Mouse (Mus musculus) myocyte (in vitro differentiated cells): ENCODE results near the gene Atn1. TPM values are rescaled to one million over a fixed set of nuclear protein-coding genes. Genes with fewer than 3 reads are reported as not detected.
A peak's percentile ranks its signal among the peaks of the same experiment; 100 is the strongest.

Experiments used
- H3K27me3 ChIP-seq: one replicate; pipeline ENCODE4 v1.6.1; 2011; ENCODE audit not compliant: control insufficient read depth, insufficient read depth, insufficient read length
- H3K36me3 ChIP-seq: one replicate; pipeline ENCODE4 v1.6.1; 2011; ENCODE audit not compliant: control insufficient read depth, insufficient read depth
- H3K4me2 ChIP-seq: one replicate; pipeline ENCODE4 v1.6.1; 2011; ENCODE audit warnings: low read depth, control low read depth
- H3K4me3 ChIP-seq: one replicate; pipeline ENCODE4 v1.5.1; 2011; ENCODE audit warnings: mild to moderate bottlenecking, control low read depth, moderate library complexity
- H3K79me2 ChIP-seq: one replicate; pipeline ENCODE4 v1.6.1; 2011; ENCODE audit not compliant: control insufficient read depth, insufficient read depth
- H3ac ChIP-seq: one replicate; pipeline ENCODE4 v1.6.1; 2011; ENCODE audit not compliant: control insufficient read depth, insufficient read length
- CEBPB ChIP-seq: IDR thresholded peaks from 2 replicates; pipeline ENCODE4 v1.6.1; 2011; ENCODE audit warnings: mild to moderate bottlenecking, moderate library complexity; ENCODE audit not compliant: poor library complexity, insufficient read depth, severe bottlenecking
- MAX ChIP-seq: IDR thresholded peaks from one replicate; pipeline ENCODE4 v1.6.1; 2011; ENCODE audit warnings: low read depth, mild to moderate bottlenecking, control low read depth
- MYOD1 ChIP-seq, 3 experiments: IDR thresholded peaks; one replicate each; pipeline ENCODE4 v1.6.1; 2011; ENCODE audit warnings: control low read depth in 2 of 3, low read depth in 2 of 3, mild to moderate bottlenecking in 2 of 3, moderate library complexity in 1 of 3; ENCODE audit not compliant: insufficient read length in 2 of 3, control insufficient read depth in 1 of 3
- MYOG ChIP-seq, 3 experiments: IDR thresholded peaks; one replicate each; pipeline ENCODE4 v1.6.1; 2011; ENCODE audit warnings: control low read depth in 2 of 3, low read depth in 2 of 3, mild to moderate bottlenecking in 2 of 3; ENCODE audit not compliant: insufficient read length in 2 of 3, control insufficient read depth in 1 of 3, insufficient read depth in 1 of 3
- POLR2A ChIP-seq: IDR thresholded peaks from one replicate; pipeline ENCODE4 v1.6.1; 2011; ENCODE audit warnings: low read depth, mild to moderate bottlenecking, control low read depth, moderate library complexity; ENCODE audit not compliant: insufficient read length
- POLR2AphosphoS2 ChIP-seq: IDR thresholded peaks from one replicate; pipeline ENCODE4 v1.6.1; 2011; ENCODE audit warnings: low read depth, control low read depth; ENCODE audit not compliant: insufficient read length
- REST ChIP-seq: IDR thresholded peaks from one replicate; pipeline ENCODE4 v1.6.1; 2011; ENCODE audit warnings: mild to moderate bottlenecking, control low read depth, moderate library complexity; ENCODE audit not compliant: insufficient read depth, insufficient read length
- SRF ChIP-seq: IDR thresholded peaks from one replicate; pipeline ENCODE4 v1.6.1; 2011; ENCODE audit warnings: low read depth; ENCODE audit not compliant: control insufficient read depth, insufficient read length
- TCF12 ChIP-seq: IDR thresholded peaks from one replicate; pipeline ENCODE4 v1.6.1; 2011; ENCODE audit warnings: mild to moderate bottlenecking, control low read depth; ENCODE audit not compliant: poor library complexity, insufficient read depth, severe bottlenecking
- TCF3 ChIP-seq: IDR thresholded peaks from one replicate; pipeline ENCODE4 v1.6.1; 2011; ENCODE audit warnings: low read depth, control low read depth; ENCODE audit not compliant: insufficient read length
- polyA plus RNA-seq: library from polyadenylated mRNA; unstranded; fragments of >200 nt; fragmentation: generic; extraction: Trizol; gene quantifications from one replicate; pipeline ENCODE4 v1.2.1, GENCODE M21; 2012; ENCODE audit warnings: missing spikeins

The Atn1 gene
- polyA plus RNA-seq, 1 experiment = 39.4 TPM

GRCm38 (mm10) chr6:124768704-124769044, 12.3 kb upstream of the Atn1 start:
- TF ChIP-seq POLR2AphosphoS2 (no peak), MYOG (IDR thresholded peaks at IDR 0.05; ENCODE audit: control insufficient read depth in 1 of 3, insufficient read depth in 1 of 3, insufficient read length in 2 of 3, low read depth in 2 of 3) (no peak), TCF3 (no peak), MYOD1 (IDR thresholded peaks at IDR 0.05; ENCODE audit: control insufficient read depth in 1 of 3, insufficient read length in 2 of 3, low read depth in 2 of 3) (no peak), MAX (no peak)
- Histone ChIP-seq H3K79me2 (no peaks in the 10 kb centered on the region), H3K4me3 (peak overlapping the region; percentile 47), H3K36me3 (no peaks in the 10 kb centered on the region), H3K27me3 (no peaks in the 10 kb centered on the region), H3K4me2 (peak overlapping the region; percentile 89), H3ac (peak overlapping the region; percentile 5)

GRCm38 (mm10) chr6:124767920-124768703, 11.8 kb upstream of the Atn1 start:
- H3K4me2 ChIP-seq = peak overlapping the region; percentile 89
- no peak overlapping the region for H3ac ChIP-seq
- no peaks in the 10 kb centered on the region for H3K79me2 ChIP-seq
- TF ChIP-seq MYOG (IDR thresholded peaks at IDR 0.05; ENCODE audit: control insufficient read depth in 1 of 3, insufficient read depth in 1 of 3, insufficient read length in 2 of 3, low read depth in 2 of 3) = no peak
- no peak for TF ChIP-seq REST
- no peak for TF ChIP-seq TCF3
- no peak for TF ChIP-seq POLR2A
- TF ChIP-seq POLR2AphosphoS2 = no peak
- no peak for TF ChIP-seq SRF
- no peaks in the 10 kb centered on the region for H3K36me3 ChIP-seq
- peak overlapping the region; percentile 47 for H3K4me3 ChIP-seq
- H3K27me3 ChIP-seq = no peaks in the 10 kb centered on the region

- no peaks in the 10 kb centered on the region for H3K79me2 ChIP-seq
- no peaks in the 10 kb centered on the region for H3K36me3 ChIP-seq
- no peak overlapping the region for H3K4me3 ChIP-seq
- no peak overlapping the region for H3ac ChIP-seq
- H3K4me2 ChIP-seq = peak overlapping the region; percentile 89
- TF ChIP-seq TCF12 (no peak), POLR2A (no peak), TCF3 (no peak), POLR2AphosphoS2 (no peak)
- no peaks in the 10 kb centered on the region for H3K27me3 ChIP-seq
Measured at GRCm38 (mm10) chr6:124767536-124767919, 11.2 kb upstream of the Atn1 start.

GRCm38 (mm10) chr6:124765951-124766350, 9.6 kb upstream of the Atn1 start:
- Histone ChIP-seq H3K4me3 (no peak overlapping the region), H3K27me3 (no peaks in the 10 kb centered on the region), H3K36me3 (no peaks in the 10 kb centered on the region), H3K79me2 (no peaks in the 10 kb centered on the region), H3K4me2 (no peak overlapping the region), H3ac (no peak overlapping the region)
- TF ChIP-seq MYOD1 (IDR thresholded peaks at IDR 0.05; ENCODE audit: control insufficient read depth in 1 of 3, insufficient read length in 2 of 3, low read depth in 2 of 3) (no peak), TCF12 (no peak), POLR2A (no peak), POLR2AphosphoS2 (no peak), MAX (no peak), REST (no peak), TCF3 (no peak), MYOG (IDR thresholded peaks at IDR 0.05; ENCODE audit: control insufficient read depth in 1 of 3, insufficient read depth in 1 of 3, insufficient read length in 2 of 3, low read depth in 2 of 3) (no peak), CEBPB (no peak)

- H3K4me3 ChIP-seq = no peak overlapping the region
Measured at GRCm38 (mm10) chr6:124759259-124759658, 2.9 kb upstream of the Atn1 start.

GRCm38 (mm10) chr6:124758849-124759232, 2.5 kb upstream of the Atn1 start:
- peaks cover 21% of the 10 kb centered on the region for H3K79me2 ChIP-seq
- TF ChIP-seq MAX (no peak), CEBPB (no peak), POLR2AphosphoS2 (peak; percentile 44)

More at GRCm38 (mm10) chr6:124759259-124759658, 2.9 kb upstream of the Atn1 start:
- H3K4me2 ChIP-seq = peak overlapping the region; percentile 87
- H3ac ChIP-seq = no peak overlapping the region
- no peaks in the 10 kb centered on the region for H3K36me3 ChIP-seq
- peaks cover 17% of the 10 kb centered on the region for H3K79me2 ChIP-seq
- TF ChIP-seq POLR2A (peak; percentile 34), POLR2AphosphoS2 (peak; percentile 95), CEBPB (no peak)
- H3K27me3 ChIP-seq = no peaks in the 10 kb centered on the region

More at GRCm38 (mm10) chr6:124758849-124759232, 2.5 kb upstream of the Atn1 start:
- Histone ChIP-seq H3K4me2 (peak overlapping the region; percentile 87), H3K4me3 (peak overlapping the region; percentile 36), H3K27me3 (no peaks in the 10 kb centered on the region), H3K36me3 (no peaks in the 10 kb centered on the region), H3ac (no peak overlapping the region)
